Mouse (Mus musculus) stomach, embryonic 16.5 days (tissue): ENCODE data around the gene Zfp784. TPM values are rescaled to one million over a fixed set of nuclear protein-coding genes. Genes with fewer than 3 reads are reported as not detected.

ENCODE experiments used
- ATAC-seq: fragments of 200-750 bp; cut with Nextera tagmentation; 2 replicates; pipeline ENCODE4 v1.8.0; 2017; ENCODE audit warnings: moderate number of reproducible peaks, moderate TSS enrichment; ENCODE audit not compliant: insufficient read depth, low FRiP score
- H3K27ac ChIP-seq: fragments of 300-500 bp; sonication (generic); 2 replicates; pipeline ENCODE4 v1.5.1; 2014; ENCODE audit warnings: low read length
- H3K27me3 ChIP-seq: fragments of 300-500 bp; sonication (generic); 2 replicates; pipeline ENCODE4 v1.6.1; 2014; ENCODE audit warnings: low read length, control low read depth, mixed read lengths; ENCODE audit not compliant: control insufficient read depth, insufficient read depth
- H3K36me3 ChIP-seq: fragments of 300-500 bp; sonication (generic); 2 replicates; pipeline ENCODE4 v1.6.1; 2014; ENCODE audit warnings: low read length; ENCODE audit not compliant: control insufficient read depth, insufficient read depth
- H3K4me1 ChIP-seq: fragments of 300-500 bp; sonication (generic); 2 replicates; pipeline ENCODE4 v1.6.1; 2014; ENCODE audit warnings: low read length, control low read depth, mixed read lengths; ENCODE audit not compliant: control insufficient read depth, insufficient read depth
- H3K4me2 ChIP-seq: fragments of 300-500 bp; sonication (generic); 2 replicates; pipeline ENCODE4 v1.6.1; 2014; ENCODE audit warnings: low read depth, low read length, mixed read lengths
- H3K4me3 ChIP-seq: fragments of 300-500 bp; sonication (generic); replicated peaks from 2 replicates; pipeline ENCODE4 v1.5.1; 2014; ENCODE audit warnings: mild to moderate bottlenecking, low read length
- H3K9ac ChIP-seq: fragments of 300-500 bp; sonication (generic); 2 replicates; pipeline ENCODE4 v1.6.1; 2014; ENCODE audit warnings: low read length
- H3K9me3 ChIP-seq: fragments of 300-500 bp; sonication (generic); replicated peaks from 2 replicates; pipeline ENCODE4 v1.6.1; 2016; ENCODE audit warnings: low read length, control low read depth; ENCODE audit not compliant: control insufficient read depth
- WGBS: fragments of 180-500 bp; shearing (Covaris S2); extraction: QIAGEN DNeasy Blood & Tissue Kit; methylation state at CpG from one replicate; pipeline ENCODE4 v1.1.7; 2014; 5-methylcytosine and 5-hydroxymethylcytosine counted together
- polyA plus RNA-seq: library from polyadenylated mRNA; unstranded; fragments of >200 nt; fragmentation: Nextera tagmentation; extraction: Ambion mirVana; gene quantifications from 2 replicates; pipeline ENCODE4 v1.2.1, GENCODE M21; 2015

Gene Zfp784
- polyA plus RNA-seq, 1 experiment from 2014 or later = 5.9 TPM

GRCm38 (mm10) chr7:5036136-5036535 lies 2.1 kb downstream of the Zfp784 start:
- H3K4me1 ChIP-seq = peaks cover 7% of the 10 kb centered on the region
- 91% methylated on average over 9 of the region's 9 CpGs for WGBS
- H3K27me3 ChIP-seq = no peaks in the 10 kb centered on the region
- H3K4me2 ChIP-seq = no peak overlapping the region
- no peak for ATAC-seq
- no peak overlapping the region for H3K27ac ChIP-seq
- peaks cover 12% of the 10 kb centered on the region for H3K9me3 ChIP-seq
- H3K36me3 ChIP-seq = peaks cover 51% of the 10 kb centered on the region
- H3K9ac ChIP-seq = no peak overlapping the region
- no peak overlapping the region for H3K4me3 ChIP-seq

GRCm38 (mm10) chr7:5035628-5036027 lies 2.6 kb downstream of the Zfp784 start:
- Histone ChIP-seq H3K4me3 (no peak overlapping the region), H3K4me2 (no peak overlapping the region), H3K27me3 (no peaks in the 10 kb centered on the region), H3K36me3 (peaks cover 56% of the 10 kb centered on the region), H3K9me3 (peaks cover 18% of the 10 kb centered on the region), H3K9ac (no peak overlapping the region), H3K4me1 (peaks cover 7% of the 10 kb centered on the region), H3K27ac (no peak overlapping the region)
- WGBS = 95% methylated on average over 17 of the region's 17 CpGs
- no peak for ATAC-seq

- peaks cover 36% of the 10 kb centered on the region for H3K9me3 ChIP-seq
- no peak within 1 kb of the TSS for H3K27ac ChIP-seq
- ATAC-seq = no peak
- H3K4me1 ChIP-seq = no peaks in the 10 kb centered on the region
- 84% methylated on average over 3 of the region's 3 CpGs for WGBS
- H3K27me3 ChIP-seq = no peaks in the 10 kb centered on the region
- no peak within 1 kb of the TSS for H3K9ac ChIP-seq
- H3K4me3 ChIP-seq = no peak within 1 kb of the TSS
- no peak within 1 kb of the TSS for H3K4me2 ChIP-seq
- peaks cover 74% of the 10 kb centered on the region for H3K36me3 ChIP-seq
These were observed 4.4 kb downstream of the Zfp784 start, which contains the start of gene 4632433K11Rik for GRCm38 (mm10) chr7:5033818-5034217. TSS of gene 4632433K11Rik (plus strand) at chr7:5034118.

GRCm38 (mm10) chr7:5031496-5031895 lies 6.8 kb downstream of the Zfp784 start:
- peaks cover 87% of the 10 kb centered on the region for H3K36me3 ChIP-seq
- H3K27me3 ChIP-seq = no peaks in the 10 kb centered on the region
- H3K4me3 ChIP-seq = no peak overlapping the region
- ATAC-seq = no peak
- 85% methylated on average over 46 of the region's 46 CpGs for WGBS
- no peak overlapping the region for H3K27ac ChIP-seq
- H3K9me3 ChIP-seq = peaks cover 38% of the 10 kb centered on the region
- H3K9ac ChIP-seq = no peak overlapping the region
- no peaks in the 10 kb centered on the region for H3K4me1 ChIP-seq
- H3K4me2 ChIP-seq = no peak overlapping the region

GRCm38 (mm10) chr7:5030554-5031275 lies 7.5 kb downstream of the Zfp784 start:
- peaks cover 80% of the 10 kb centered on the region for H3K36me3 ChIP-seq
- ATAC-seq = no peak
- peaks cover 38% of the 10 kb centered on the region for H3K9me3 ChIP-seq
- WGBS = 86% methylated on average over 63 of the region's 63 CpGs
- H3K27me3 ChIP-seq = no peaks in the 10 kb centered on the region
- H3K27ac ChIP-seq = no peak overlapping the region
- no peak overlapping the region for H3K4me3 ChIP-seq
- H3K9ac ChIP-seq = no peak overlapping the region
- H3K4me1 ChIP-seq = no peaks in the 10 kb centered on the region
- H3K4me2 ChIP-seq = no peak overlapping the region

- H3K4me3 ChIP-seq = no peak overlapping the region
- H3K4me1 ChIP-seq = no peaks in the 10 kb centered on the region
- H3K4me2 ChIP-seq = no peak overlapping the region
- peaks cover 73% of the 10 kb centered on the region for H3K36me3 ChIP-seq
- H3K27ac ChIP-seq = no peak overlapping the region
- H3K27me3 ChIP-seq = no peaks in the 10 kb centered on the region
- WGBS = 93% methylated on average over 21 of the region's 21 CpGs
- no peak overlapping the region for H3K9ac ChIP-seq
- H3K9me3 ChIP-seq = peaks cover 38% of the 10 kb centered on the region
- no peak for ATAC-seq
These were observed 8.3 kb downstream of the Zfp784 start for GRCm38 (mm10) chr7:5029946-5030345.

- Histone ChIP-seq H3K4me2 (no peak overlapping the region), H3K9ac (no peak overlapping the region), H3K9me3 (peaks cover 38% of the 10 kb centered on the region), H3K4me1 (no peaks in the 10 kb centered on the region), H3K27ac (no peak overlapping the region), H3K4me3 (no peak overlapping the region), H3K36me3 (peaks cover 69% of the 10 kb centered on the region), H3K27me3 (no peaks in the 10 kb centered on the region)
- ATAC-seq = no peak
- 95% methylated on average over 22 of the region's 22 CpGs for WGBS
These were observed 8.7 kb downstream of the Zfp784 start for GRCm38 (mm10) chr7:5029543-5029942.

GRCm38 (mm10) chr7:5021197-5021596 lies 17.0 kb downstream of the Zfp784 start:
- Histone ChIP-seq H3K27me3 (no peaks in the 10 kb centered on the region), H3K4me1 (peaks cover 15% of the 10 kb centered on the region), H3K4me2 (peak overlapping the region; percentile 85), H3K9me3 (no peaks in the 10 kb centered on the region), H3K4me3 (peak overlapping the region; percentile 84), H3K9ac (peak overlapping the region; percentile 97), H3K27ac (peak overlapping the region; percentile 91), H3K36me3 (peaks cover 6% of the 10 kb centered on the region; the same call in 1 of the 2 replicates)
- WGBS = 43% methylated on average over 5 of the region's 5 CpGs
- no peak for ATAC-seq

GRCm38 (mm10) chr7:5020685-5021084 lies 17.6 kb downstream of the Zfp784 start:
- Histone ChIP-seq H3K4me3 (peak overlapping the region; percentile 84), H3K27ac (peak overlapping the region; percentile 91), H3K36me3 (peaks cover 6% of the 10 kb centered on the region; the same call in 1 of the 2 replicates), H3K4me2 (peak overlapping the region; percentile 85), H3K9me3 (no peaks in the 10 kb centered on the region), H3K4me1 (peaks cover 20% of the 10 kb centered on the region), H3K27me3 (no peaks in the 10 kb centered on the region), H3K9ac (peak overlapping the region; percentile 97)
- ATAC-seq = no peak
- 0% methylated on average over 15 of the region's 15 CpGs for WGBS
